ENCODE assay signal across 25 mouse cellular contexts in genomic region chr1:161792687-161792969, GRCm38 (mm10). TPM values are rescaled to one million over a fixed set of nuclear protein-coding genes. Genes with fewer than 3 reads are reported as not detected.
DNase-seq lines count a peak whose midpoint lies in the region; ATAC-seq lines count a peak whose summit lies in the region.
"Had no signal": no experiment of that assay in that cellular context is flagged by ENCODE, and none has a peak within 500 bp of the region (broad histone marks: within the 10 kb centered on the region; RNA-seq: fewer than 3 reads in every experiment).

No protein-coding gene starts in this region.

- peaks cover 65% of the 10 kb centered on the region for H3K4me1 ChIP-seq in liver, embryonic 13.5 days (replicated peaks)
- H3K4me1 ChIP-seq: embryonic facial prominence, embryonic 12.5 days; hindbrain, embryonic 12.5 days; midbrain, embryonic 13.5 days had no signal

- peak; percentile 79 for ATAC-seq in erythroblast, adult 5-6 weeks (replicated peaks; ENCODE audit: low FRiP score, poor library complexity, severe bottlenecking)
- peak; percentile 91 for ATAC-seq in liver, embryonic 13.5 days (ENCODE audit: low read depth)
- peak; percentile 71 for ATAC-seq in megakaryocyte-erythroid progenitor cell, adult 5-6 weeks (replicated peaks; ENCODE audit: low FRiP score, low TSS enrichment, poor library complexity, severe bottlenecking)
- ATAC-seq: forebrain, embryonic 14.5 days; midbrain, embryonic 13.5 days had no signal

- peak overlapping the region; percentile 33; the same call in 1 of the 2 replicates for H3K9ac ChIP-seq in liver, embryonic 13.5 days
- H3K9ac ChIP-seq: embryonic facial prominence, embryonic 12.5 days; heart, embryonic 12.5 days; hindbrain, embryonic 12.5 days; midbrain, embryonic 13.5 days had no signal

- H3K4me2 ChIP-seq in liver, embryonic 13.5 days = peak overlapping the region; percentile 63
- H3K4me2 ChIP-seq: embryonic facial prominence, embryonic 12.5 days; heart, embryonic 12.5 days; hindbrain, embryonic 12.5 days; midbrain, embryonic 13.5 days had no signal

- H3K4me3 ChIP-seq in liver, embryonic 13.5 days (replicated peaks) = no peak overlapping the region
- H3K4me3 ChIP-seq: embryonic facial prominence, embryonic 12.5 days; heart, embryonic 12.5 days; hindbrain, embryonic 12.5 days; limb, embryonic 10.5 days; midbrain, embryonic 13.5 days had no signal

- 30% methylated on average over 4 of the region's 4 CpGs for WGBS in liver, embryonic 13.5 days (ENCODE audit: insufficient replicate concordance)

- H3K27ac ChIP-seq in liver, embryonic 13.5 days = peak overlapping the region; percentile 92
- H3K27ac ChIP-seq: embryonic facial prominence, embryonic 12.5 days; hindbrain, embryonic 12.5 days; limb, embryonic 10.5 days; midbrain, embryonic 13.5 days had no signal

- no peaks in the 10 kb centered on the region for H3K27me3 ChIP-seq in liver, embryonic 13.5 days
- H3K27me3 ChIP-seq: embryonic facial prominence, embryonic 12.5 days; heart, embryonic 12.5 days; hindbrain, embryonic 12.5 days; midbrain, embryonic 13.5 days had no signal

- H3K9me3 ChIP-seq in liver, embryonic 13.5 days (replicated peaks) = no peaks in the 10 kb centered on the region
- H3K9me3 ChIP-seq: embryonic facial prominence, embryonic 12.5 days; heart, embryonic 12.5 days; hindbrain, embryonic 12.5 days; limb, embryonic 10.5 days; midbrain, embryonic 13.5 days had no signal

- no peaks in the 10 kb centered on the region for H3K36me3 ChIP-seq in liver, embryonic 13.5 days
- H3K36me3 ChIP-seq: embryonic facial prominence, embryonic 12.5 days; heart, embryonic 12.5 days; hindbrain, embryonic 12.5 days; limb, embryonic 10.5 days; midbrain, embryonic 13.5 days had no signal

- DNase-seq in c-Kit-negative CD71-positive TER-119-positive erythroid progenitor cells, embryonic 14.5 days (ENCODE audit: low read depth, low spot score) = peak; percentile 55
- DNase-seq in liver, embryonic 13.5 days = peak; percentile 31
- no peak for DNase-seq in frontal cortex, postnatal 10 days (ENCODE audit: low spot score in 2 of 2)
- DNase-seq in urinary bladder, adult 18-20 months (ENCODE audit: low spot score in 2 of 2) = no peak
- no peak for DNase-seq in gastrocnemius, postnatal 25 days
- DNase-seq: adrenal gland, postnatal 14 days; cerebellum, adult 11-12 months; cerebellum, postnatal 14 days; heart, postnatal 10 days; kidney, adult 2 months; kidney, postnatal 14 days; lung, postnatal 10 days had no signal

RNA-seq across cellular contexts. Expression of gene Fasl, which starts 4.3 kb away (rescaled TPM):
- total RNA-seq in erythroblast, adult 5-6 weeks (2015; ENCODE audit: low replicate concordance) = not detected in 2 replicates
- 0.68 TPM in 1 of 2 replicates, not detected in the other for total RNA-seq in erythroblast, adult 5-6 weeks (2017; ENCODE audit: low replicate concordance)
- not detected in 2 replicates for polyA plus RNA-seq in liver, embryonic 13.5 days (2015; fragmentation: Nextera tagmentation; extraction: Ambion mirVana)
- total RNA-seq in megakaryocyte-erythroid progenitor cell, adult 5-6 weeks (2014; fragmentation: Nextera tagmentation) = not detected in 2 replicates
- total RNA-seq in megakaryocyte-erythroid progenitor cell, adult 5-6 weeks (2017) = 3.2 TPM in 1 of 2 replicates, not detected in the other
- total RNA-seq in gastrocnemius, postnatal 25 days (2021) = not detected
- total RNA-seq: adrenal gland, postnatal 14 days; gastrocnemius, adult 8-10 months; granulocyte monocyte progenitor cell, adult 5-6 weeks; heart, postnatal 10 days; layer of hippocampus, adult 18-20 months; layer of hippocampus, postnatal 14 days had no signal
- polyA plus RNA-seq: C2C12; embryonic facial prominence, embryonic 12.5 days; heart, embryonic 12.5 days; limb, embryonic 10.5 days had no signal

Comparison
In these comparisons a context has a peak if more than half of its experiments do, and no peak if none do; other contexts are left out.
1. DNase-seq: peak in c-Kit-negative CD71-positive TER-119-positive erythroid progenitor cells, embryonic 14.5 days (single experiment) and liver, embryonic 13.5 days (single experiment); none in frontal cortex, postnatal 10 days (0 of 2), urinary bladder, adult 18-20 months (0 of 2) and gastrocnemius, postnatal 25 days (single experiment).
2. Peak in every context shown above with its lines, with median percentiles within 50 percentile points of each other: ATAC-seq.